Mouse (Mus musculus) neural tube, embryonic 12.5 days (tissue): Measurements from ENCODE around the gene Prps1l3. TPM values are rescaled to one million over a fixed set of nuclear protein-coding genes. Genes with fewer than 3 reads are reported as not detected.

Source experiments
- ATAC-seq: fragments of 200-750 bp; cut with Nextera tagmentation; 2 replicates; pipeline ENCODE4 v1.8.0; 2017; ENCODE audit warnings: low read depth, mild to moderate bottlenecking, moderate TSS enrichment, moderate library complexity; ENCODE audit not compliant: low FRiP score
- H3K27ac ChIP-seq: fragments of 300-500 bp; sonication (generic); 2 replicates; pipeline ENCODE4 v1.5.1; 2016
- H3K27me3 ChIP-seq: fragments of 300-500 bp; sonication (generic); replicated peaks from 2 replicates; pipeline ENCODE4 v1.6.1; 2016; ENCODE audit warnings: mild to moderate bottlenecking
- H3K36me3 ChIP-seq: fragments of 300-500 bp; sonication (generic); 2 replicates; pipeline ENCODE4 v1.6.1; 2016; ENCODE audit warnings: mild to moderate bottlenecking
- H3K4me1 ChIP-seq: fragments of 300-500 bp; sonication (generic); 2 replicates; pipeline ENCODE4 v1.6.1; 2016
- H3K4me2 ChIP-seq: fragments of 300-500 bp; sonication (generic); replicated peaks from 2 replicates; pipeline ENCODE4 v1.6.1; 2016; ENCODE audit warnings: mild to moderate bottlenecking
- H3K4me3 ChIP-seq: fragments of 300-500 bp; sonication (generic); 2 replicates; pipeline ENCODE4 v1.5.1; 2016
- H3K9ac ChIP-seq: fragments of 300-500 bp; sonication (generic); 2 replicates; pipeline ENCODE4 v1.6.1; 2016; ENCODE audit warnings: mild to moderate bottlenecking
- H3K9me3 ChIP-seq: fragments of 300-500 bp; sonication (generic); 2 replicates; pipeline ENCODE4 v1.6.1; 2016; ENCODE audit warnings: mild to moderate bottlenecking
- WGBS: fragments of 180-500 bp; shearing (Covaris S2); methylation state at CpG from one replicate; pipeline ENCODE4 v1.1.7; 2016; 5-methylcytosine and 5-hydroxymethylcytosine counted together
- polyA plus RNA-seq: library from polyadenylated mRNA; unstranded; fragments of >200 nt; fragmentation: Nextera tagmentation; extraction: Ambion mirVana; gene quantifications from 2 replicates; pipeline ENCODE4 v1.2.1, GENCODE M21; 2016

The Prps1l3 gene
- polyA plus RNA-seq, 1 experiment from 2014 or later, result 44.4 TPM

DNA sequence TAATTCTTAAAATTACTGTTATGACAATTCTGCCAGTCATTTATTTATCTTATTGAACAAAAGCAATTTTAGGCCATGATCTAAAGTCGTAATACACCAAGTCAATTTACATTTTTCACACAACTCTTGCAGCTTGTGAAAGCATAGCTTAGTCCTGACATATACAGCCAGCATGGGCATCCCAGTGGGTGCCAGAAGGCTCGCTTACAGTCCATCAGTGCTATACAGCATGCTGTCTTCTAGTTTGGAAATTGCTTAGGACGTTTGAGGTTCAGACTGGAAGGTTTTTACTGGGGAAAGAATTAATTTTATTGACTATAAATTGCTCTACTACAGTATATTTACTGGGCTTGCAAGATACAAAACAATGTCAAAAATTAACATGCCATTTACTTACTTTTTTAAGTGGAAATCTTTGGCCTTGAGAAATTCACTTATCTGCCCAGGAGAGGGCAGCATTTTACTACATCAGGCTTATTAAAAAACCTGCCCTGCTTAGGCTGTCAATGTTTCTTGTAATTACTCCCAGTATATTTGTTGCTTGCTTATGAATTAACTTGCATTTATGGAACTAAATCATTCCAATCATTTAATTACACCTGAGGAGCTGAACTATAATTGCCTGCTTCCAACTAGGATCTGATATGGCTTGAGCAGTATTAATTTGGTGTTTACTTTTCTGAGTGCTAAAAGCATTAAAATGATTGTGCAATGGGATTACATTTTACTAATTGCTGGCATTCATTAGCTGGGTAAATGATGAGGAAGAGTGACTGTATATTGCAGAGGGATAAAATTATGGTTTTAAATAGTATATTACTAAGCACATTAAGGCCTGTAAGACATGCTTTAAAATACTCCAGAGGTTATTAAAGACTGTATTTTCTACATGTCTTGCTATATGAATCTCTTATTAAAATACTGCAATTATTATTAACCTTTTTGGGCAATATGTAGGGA lies 51.2 kb downstream of the Prps1l3 start:
- WGBS, result 52% methylated on average over 3 of the region's 3 CpGs

DNA sequence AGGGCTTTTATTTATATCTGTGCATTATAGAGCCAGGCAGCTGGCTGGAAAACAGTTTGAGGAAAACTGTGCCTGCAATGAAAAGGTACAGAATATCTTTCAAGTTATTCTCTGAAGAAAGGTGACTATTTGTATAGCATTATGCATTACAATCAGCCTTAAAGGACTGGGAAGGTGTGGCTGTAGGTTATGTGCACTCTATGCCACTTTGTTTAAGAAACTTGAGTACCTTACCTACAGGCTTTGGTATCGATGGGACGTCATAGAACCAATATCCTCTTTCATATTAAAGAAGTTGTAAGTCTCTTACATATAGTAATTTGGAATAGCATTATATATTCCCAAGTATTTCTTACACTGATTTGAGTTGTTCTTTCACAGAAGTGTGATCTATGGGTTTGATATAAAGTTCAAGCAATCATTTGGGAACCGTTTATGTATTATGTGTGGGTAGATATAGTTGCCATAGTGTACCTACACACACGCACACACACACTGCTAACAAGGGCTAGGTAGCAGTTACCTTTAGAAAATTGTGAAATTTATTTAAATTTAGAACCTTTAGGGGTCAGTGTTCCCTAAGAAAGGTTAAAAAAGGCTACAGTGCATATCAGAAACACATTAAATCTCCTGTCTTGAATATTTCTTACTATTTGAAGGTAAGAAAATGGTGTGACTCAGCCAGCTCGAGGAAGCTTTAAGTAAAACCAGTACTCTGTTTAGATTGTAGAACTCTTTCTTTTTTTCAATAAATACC lies 55.3 kb downstream of the Prps1l3 start:
- no peak for ATAC-seq
- Histone ChIP-seq H3K36me3 (no peaks in the 10 kb centered on the region), H3K27me3 (no peaks in the 10 kb centered on the region), H3K27ac (no peak overlapping the region), H3K4me2 (no peak overlapping the region), H3K9ac (no peak overlapping the region), H3K4me3 (no peak overlapping the region), H3K4me1 (no peaks in the 10 kb centered on the region), H3K9me3 (no peaks in the 10 kb centered on the region)
- 87% methylated on average over 5 of the region's 5 CpGs for WGBS

More for the DNA sequence above, 51.2 kb downstream of the Prps1l3 start:
- H3K4me1 ChIP-seq, result no peaks in the 10 kb centered on the region
- H3K27me3 ChIP-seq, result no peaks in the 10 kb centered on the region
- H3K9ac ChIP-seq, result no peak overlapping the region
- H3K4me3 ChIP-seq, result no peak overlapping the region
- H3K4me2 ChIP-seq, result no peak overlapping the region
- no peak for ATAC-seq
- H3K36me3 ChIP-seq, result no peaks in the 10 kb centered on the region
- H3K9me3 ChIP-seq, result no peaks in the 10 kb centered on the region
- no peak overlapping the region for H3K27ac ChIP-seq

Other genes starting within 250 kb of the Prps1l3 start
- 0.25 and 1.1 TPM in 2 replicates for gene Slc25a21, start 32.9 kb upstream of the Prps1l3 start, polyA plus RNA-seq
- gene Mipol1, start within 50 bp of the Prps1l3 start, polyA plus RNA-seq, result 6.7 and 6.8 TPM in 2 replicates